Mouse (Mus musculus) ES-CJ7 (cell line): ENCODE results near the gene Tulp4.
"Not testable (repeated sequence)": the region's sequence is repeated elsewhere in the genome, so short reads cannot be mapped to it uniquely, and the experiment has no call there.

Experiments
- DNase-seq: peaks from one replicate; pipeline ENCODE4 v3.0.0; 2011; ENCODE audit warnings: low read depth, low spot score

The Tulp4 gene

DNA sequence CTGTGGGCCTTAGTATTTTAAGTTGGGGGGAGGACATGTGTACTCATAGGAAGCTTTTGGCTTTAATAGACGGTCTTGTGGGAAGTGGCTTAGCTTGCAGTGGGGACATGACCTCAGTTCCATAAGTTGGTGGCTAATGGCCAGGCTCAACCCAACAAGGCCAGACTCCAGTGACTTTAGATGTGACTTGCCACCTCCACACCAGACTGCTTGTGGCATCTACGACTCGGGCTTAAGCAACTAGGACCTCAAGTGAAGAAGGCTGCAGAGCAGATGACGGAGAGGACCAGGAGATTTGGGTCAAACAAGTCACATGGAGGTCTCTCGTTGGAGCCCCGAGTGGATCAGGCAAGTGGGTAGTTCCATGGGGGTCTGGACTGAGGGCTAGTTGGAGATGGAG, 168.5 kb downstream of the Tulp4 start:
- DNase-seq = not testable (repeated sequence)

DNA sequence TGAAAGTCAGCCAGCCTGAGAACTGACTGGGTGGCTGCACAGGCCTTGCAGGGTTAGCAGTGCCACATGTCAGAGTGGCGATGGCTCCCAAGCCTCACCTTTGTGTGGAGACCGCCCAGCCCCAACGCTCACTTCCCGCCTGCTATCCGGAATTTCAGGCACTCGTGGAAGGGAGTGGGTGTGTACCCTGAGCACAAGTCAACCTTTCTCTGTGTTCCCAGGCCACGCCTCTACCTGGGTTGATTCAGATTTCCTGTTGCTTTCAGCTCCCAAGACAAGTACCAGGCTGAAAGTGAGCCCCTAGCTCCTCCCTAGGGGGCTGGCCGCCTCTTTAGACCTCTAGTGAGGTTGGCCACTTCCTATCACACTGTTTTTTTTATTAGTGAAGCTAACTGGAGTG, 173.0 kb downstream of the Tulp4 start:
- peak; percentile 49 for DNase-seq

- DNase-seq = not testable (repeated sequence)
Observed at GRCm38 (mm10) chr17:6279772-6280171, 173.5 kb downstream of the Tulp4 start.

DNA sequence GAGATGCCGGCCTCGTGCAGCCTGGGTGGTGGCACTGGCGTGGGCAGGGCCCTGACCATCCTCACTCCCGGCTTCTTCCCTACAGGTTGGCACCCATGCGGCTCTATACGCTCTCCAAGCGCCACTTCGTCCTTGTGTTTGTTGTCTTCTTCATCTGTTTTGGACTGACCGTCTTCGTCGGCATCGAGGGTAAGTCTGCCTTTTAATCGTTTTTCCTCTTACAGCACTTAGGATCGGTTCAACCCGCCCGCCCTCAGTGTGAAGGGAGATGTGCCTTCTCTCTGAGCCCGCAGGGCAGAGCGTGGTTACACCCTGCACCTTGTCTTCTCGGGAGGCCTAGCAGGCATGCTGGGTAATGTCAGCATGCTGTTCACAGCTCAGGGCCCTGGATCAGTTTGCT, 174.3 kb downstream of the Tulp4 start:
- DNase-seq = not testable (repeated sequence)

GRCm38 (mm10) chr17:6283137-6283536, 176.9 kb downstream of the Tulp4 start:
- DNase-seq = not testable (repeated sequence)

GRCm38 (mm10) chr17:6286169-6286568, 179.9 kb downstream of the Tulp4 start:
- DNase-seq = not testable (repeated sequence)

DNA sequence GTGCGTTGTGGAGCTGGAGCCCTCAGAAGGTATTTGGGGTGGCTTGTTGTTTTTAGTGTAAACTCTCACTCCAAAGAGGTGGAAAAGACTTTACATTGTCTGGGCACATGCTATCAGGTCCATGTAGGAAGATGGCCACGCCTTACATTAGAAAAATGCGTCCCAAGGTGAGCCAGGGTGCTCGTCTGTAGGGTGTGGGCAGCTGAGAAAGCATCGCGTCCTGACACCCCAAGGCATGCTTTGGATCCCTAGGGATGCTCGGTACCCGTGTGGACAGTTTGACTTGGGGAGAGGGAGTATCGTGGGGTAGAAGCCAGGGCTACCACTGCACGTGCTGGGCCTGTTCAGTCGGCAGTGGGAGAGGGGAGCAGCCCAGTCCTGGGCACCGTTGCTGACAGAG, 182.8 kb downstream of the Tulp4 start:
- not testable (repeated sequence) for DNase-seq

GRCm38 (mm10) chr17:6293882-6294281, 187.6 kb downstream of the Tulp4 start:
- DNase-seq = not testable (repeated sequence)

- not testable (repeated sequence) for DNase-seq
Observed at GRCm38 (mm10) chr17:6297060-6297795, 191.0 kb downstream of the Tulp4 start.

DNA sequence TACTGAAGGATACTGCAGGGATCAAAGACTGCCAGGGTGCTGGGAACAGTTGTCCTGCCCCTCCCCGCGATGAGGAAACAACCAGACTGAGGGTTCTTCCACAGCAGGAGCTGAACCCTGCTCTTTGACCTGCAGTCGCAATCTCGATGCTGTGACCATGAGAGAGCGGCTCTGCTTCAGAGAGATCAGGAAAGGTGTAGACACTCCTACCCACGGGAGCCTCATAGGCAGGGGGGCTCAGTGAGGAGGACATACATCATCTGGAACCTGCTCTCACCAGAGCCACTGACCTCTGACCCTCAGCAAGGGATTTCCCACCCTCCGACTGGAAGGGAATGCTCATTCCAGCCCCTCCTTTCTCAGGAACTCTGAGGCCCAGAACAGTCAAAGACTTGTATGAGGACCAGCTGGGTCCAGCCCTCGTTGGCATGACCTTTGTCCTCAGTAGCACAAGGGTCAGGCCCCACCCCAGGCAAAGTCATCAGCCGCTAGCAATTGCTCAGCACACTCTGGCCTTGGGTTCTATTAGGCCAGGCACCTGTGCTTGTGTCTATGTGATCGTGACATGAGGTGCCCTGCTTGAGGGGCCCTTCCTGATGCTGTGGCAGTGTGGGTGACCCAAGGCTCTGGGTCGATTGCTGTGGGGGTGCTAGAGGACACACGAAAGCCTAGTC, 194.1 kb downstream of the Tulp4 start:
- DNase-seq = not testable (repeated sequence)
